Mouse (Mus musculus): ENCODE data around the gene Gdpgp1.

- TF ChIP-seq GATA1 (IDR thresholded peaks at IDR 0.05; ENCODE audit: borderline replicate concordance, low read length) (no peak; the same call in 2 of the 3 replicates), FLI1 (IDR thresholded peaks at IDR 0.05; ENCODE audit: low read length) (0 out of 2 replicates have a peak, but pooled peaks have one; percentile 14)
Measured at GRCm38 (mm10) chr7:80268897-80269750, 36.5 kb downstream of the Gdpgp1 start, which contains the start of gene Vps33b.
